In genomic region chr16:96082301-96083178, GRCm38 (mm10) we compare ENCODE assay signal across 8 mouse cellular contexts. TPM values are rescaled to one million over a fixed set of nuclear protein-coding genes. Genes with fewer than 3 reads are reported as not detected.
DNase-seq lines count a peak whose midpoint lies in the region; TF ChIP-seq lines count a peak whose summit lies in the region.

Brwd1 (minus strand) TSS chr16:96082526.

- WGBS in macrophage (ENCODE audit: missing documents) = 1% methylated on average over 52 of the region's 107 CpGs

- peaks cover 37% of the 10 kb centered on the region; the same call in 1 of the 2 replicates for H3K79me2 ChIP-seq in macrophage (ENCODE audit: inconsistent target)

- H3K36me3 ChIP-seq in macrophage (ENCODE audit: inconsistent target) = no peaks in the 10 kb centered on the region

- H3K4me3 ChIP-seq in left cerebral cortex, adult 2 months = peak within 1 kb of the TSS; percentile 89
- H3K4me3 ChIP-seq in macrophage (ENCODE audit: inconsistent target) = peak within 1 kb of the TSS; percentile 33

- DNase-seq in adipocyte (ENCODE audit: low spot score) = peak; percentile 93
- DNase-seq in embryo, embryonic 10 days (ENCODE audit: low spot score) = peak; percentile 89
- DNase-seq in gastrocnemius, postnatal 10 days = peak; percentile 93
- peak; percentile 35 for DNase-seq in hindlimb bud, embryonic 11.5 days (ENCODE audit: extremely low spot score, low read depth, low spot score)
- DNase-seq in left cerebral cortex, adult 2 months (ENCODE audit: extremely low spot score in 1 of 2, low spot score in 2 of 2) = peak; percentile 91 to 92
- DNase-seq in right cerebral cortex, adult 18-20 months = peak; percentile 93
- peak; percentile 87 for DNase-seq in urinary bladder, adult 2 months (ENCODE audit: low spot score)

- intact Hi-C loops in left cerebral cortex, adult 2 months (cut with DNase I) = loop anchor here (1.0 to 2.0 kb wide), 2 partner anchors 46 to 62 kb away; partner anchors contain the start of gene Wrb

- peak within 1 kb of the TSS; percentile 97 for H3K27ac ChIP-seq in left cerebral cortex, adult 2 months
- no peak within 1 kb of the TSS for H3K27ac ChIP-seq in macrophage

- TF ChIP-seq CTCF in left cerebral cortex, adult 2 months (IDR thresholded peaks at IDR 0.05) = no peak

RNA-seq across cellular contexts. Expression of gene Brwd1, which starts in this region (rescaled TPM):
- total RNA-seq in gastrocnemius, postnatal 10 days (2021) = 10 to 100 TPM; 86.5 to 98.7 TPM
- 100 to 1,000 TPM; 164 to 167 TPM for total RNA-seq in left cerebral cortex, adult 2 months (2021)
- 100 to 1,000 TPM; 223 to 646 (median 374) TPM for total RNA-seq in macrophage (2018; cell fraction: chromatin; rRNA removed)
- 10 to 100 TPM; 15.1 to 51.1 (median 30.4) TPM for total RNA-seq in macrophage (2018; cell fraction: cytosol; rRNA removed)
- 100 to 1,000 TPM in 21 of 26 experiments, 10 to 100 TPM in 5; 74.8 to 289 (median 129) TPM for total RNA-seq in macrophage (2018; cell fraction: nucleus; rRNA removed)
- 17.2 to 37.5 TPM (median 17.6 TPM) in 3 replicates for polyA plus RNA-seq in macrophage (2018)
- polyA plus RNA-seq in urinary bladder, adult 2 months (2012; rRNA removed) = 47.4 and 50.1 TPM in 2 replicates

Comparison
In these comparisons a context has a peak if more than half of its experiments do, and no peak if none do; other contexts are left out.
1. DNase-seq: peak in every context shown above with its lines; median percentile 93 in adipocyte; 93 in gastrocnemius, postnatal 10 days; 93 in right cerebral cortex, adult 18-20 months; 92 in left cerebral cortex, adult 2 months; 89 in embryo, embryonic 10 days; 87 in urinary bladder, adult 2 months; 35 in hindlimb bud, embryonic 11.5 days.